Mouse (Mus musculus) liver, postnatal 0 days (tissue): Measurements from ENCODE around the gene Ddx41.

Experiments
- CTCF ChIP-seq: sonication (generic); IDR thresholded peaks from 2 replicates; pipeline ENCODE4 v1.5.1; 2016; ENCODE audit warnings: antibody characterized with exemption, low read depth
- EP300 ChIP-seq: IDR thresholded peaks from 2 replicates; pipeline ENCODE4 v1.6.1; 2016; ENCODE audit warnings: antibody characterized with exemption, low read depth, mild to moderate bottlenecking

DNA sequence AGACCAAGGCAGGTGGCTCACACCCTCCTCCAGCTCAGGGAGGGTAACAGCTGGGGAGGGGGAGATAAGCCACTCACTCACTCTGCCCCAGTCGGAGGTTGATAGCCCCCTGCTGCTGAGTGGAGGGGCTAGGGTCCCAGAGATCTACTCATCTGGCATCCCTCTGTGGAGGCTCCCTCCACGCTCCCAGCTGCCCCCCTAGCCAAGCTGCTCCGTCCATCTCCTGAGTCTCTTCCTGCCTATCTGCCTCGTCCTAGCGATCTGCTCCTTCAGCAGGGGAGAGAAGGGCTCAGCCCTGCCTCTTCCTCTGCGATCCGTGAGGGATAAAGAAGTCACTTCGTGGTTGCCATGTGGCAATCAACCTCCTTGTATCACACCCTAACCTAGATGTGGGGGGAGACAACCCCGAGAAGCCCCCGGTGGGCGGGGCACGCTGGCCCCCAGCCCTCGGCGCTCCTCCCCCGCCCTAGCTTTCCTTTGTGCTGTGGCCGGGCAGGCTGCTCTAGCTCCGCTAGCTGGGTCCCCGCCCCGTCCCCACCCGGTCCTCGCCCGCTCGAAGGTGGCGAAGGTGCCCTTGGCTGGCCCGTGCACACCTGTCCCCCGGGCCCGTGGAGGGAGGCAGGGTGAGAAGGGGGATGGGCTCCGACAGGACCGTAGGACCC lies 49.4 kb downstream of the Ddx41 start:
- TF ChIP-seq CTCF (no peak), EP300 (no peak)
